18 mouse cellular contexts compared by ENCODE assay signal in genomic region chr9:103782306-103782705, GRCm38 (mm10). TPM values are rescaled to one million over a fixed set of nuclear protein-coding genes. Genes with fewer than 3 reads are reported as not detected.
"Had no signal": no experiment of that assay in that cellular context is flagged by ENCODE, and none has a peak within 500 bp of the region (broad histone marks: within the 10 kb centered on the region; RNA-seq: fewer than 3 reads in every experiment).

No protein-coding gene starts in this region.

- H3K27ac ChIP-seq: lung, embryonic 15.5 days; macrophage; midbrain, embryonic 13.5 days; midbrain, embryonic 15.5 days; neural tube, embryonic 12.5 days; stomach, embryonic 15.5 days; stomach, postnatal 0 days had no signal

- H3K9ac ChIP-seq: liver, postnatal 0 days; lung, embryonic 15.5 days; midbrain, embryonic 13.5 days; midbrain, embryonic 15.5 days; neural tube, embryonic 12.5 days; stomach, embryonic 15.5 days had no signal

- ATAC-seq: liver, postnatal 0 days; lung, postnatal 0 days; midbrain, embryonic 13.5 days; midbrain, embryonic 15.5 days had no signal

- H3K9me3 ChIP-seq: lung, embryonic 15.5 days; midbrain, embryonic 13.5 days; midbrain, embryonic 15.5 days; neural tube, embryonic 12.5 days; stomach, embryonic 15.5 days had no signal

- DNase-seq: liver, postnatal 0 days; lung, adult 2 months; lung, postnatal 14 days; lung, postnatal 36 days; right cerebral cortex, postnatal 14 days; thymus, adult 2 months; thymus, postnatal 25 days; thymus, postnatal 4 days had no signal

- H3K4me2 ChIP-seq: lung, embryonic 15.5 days; midbrain, embryonic 11.5 days; midbrain, embryonic 13.5 days; midbrain, embryonic 15.5 days; neural tube, embryonic 12.5 days; stomach, embryonic 15.5 days had no signal

- H3K36me3 ChIP-seq: lung, embryonic 15.5 days; midbrain, embryonic 13.5 days; midbrain, embryonic 15.5 days; neural tube, embryonic 12.5 days; stomach, embryonic 15.5 days had no signal

- H3K4me3 ChIP-seq: lung, embryonic 15.5 days; megakaryocyte, embryonic 14.5 days; midbrain, embryonic 13.5 days; midbrain, embryonic 15.5 days; neural tube, embryonic 12.5 days; stomach, embryonic 15.5 days had no signal

- H3K4me1 ChIP-seq: lung, embryonic 15.5 days; megakaryocyte, embryonic 14.5 days; midbrain, embryonic 13.5 days; midbrain, embryonic 15.5 days; neural tube, embryonic 12.5 days; stomach, embryonic 15.5 days had no signal

- H3K27me3 ChIP-seq: lung, embryonic 15.5 days; megakaryocyte, embryonic 14.5 days; midbrain, embryonic 13.5 days; midbrain, embryonic 15.5 days; neural tube, embryonic 12.5 days; stomach, embryonic 15.5 days had no signal

RNA-seq across cellular contexts. Expression of gene Tmem108, which starts 20.7 kb away (rescaled TPM):
- polyA plus RNA-seq: macrophage had no signal
